Mouse (Mus musculus) spleen, embryonic (tissue): Measurements from ENCODE around the gene Pwp2.
"Not testable (repeated sequence)": the region's sequence is repeated elsewhere in the genome, so short reads cannot be mapped to it uniquely, and the experiment has no call there.

ENCODE experiments used
- CTCF ChIA-PET: fragments of 350-600 bp; sonication (Branson Sonifier 250); formaldehyde crosslinking; loops from one replicate; lab custom pipeline; 2022; lab: Charles Lee

Pwp2 gene

DNA sequence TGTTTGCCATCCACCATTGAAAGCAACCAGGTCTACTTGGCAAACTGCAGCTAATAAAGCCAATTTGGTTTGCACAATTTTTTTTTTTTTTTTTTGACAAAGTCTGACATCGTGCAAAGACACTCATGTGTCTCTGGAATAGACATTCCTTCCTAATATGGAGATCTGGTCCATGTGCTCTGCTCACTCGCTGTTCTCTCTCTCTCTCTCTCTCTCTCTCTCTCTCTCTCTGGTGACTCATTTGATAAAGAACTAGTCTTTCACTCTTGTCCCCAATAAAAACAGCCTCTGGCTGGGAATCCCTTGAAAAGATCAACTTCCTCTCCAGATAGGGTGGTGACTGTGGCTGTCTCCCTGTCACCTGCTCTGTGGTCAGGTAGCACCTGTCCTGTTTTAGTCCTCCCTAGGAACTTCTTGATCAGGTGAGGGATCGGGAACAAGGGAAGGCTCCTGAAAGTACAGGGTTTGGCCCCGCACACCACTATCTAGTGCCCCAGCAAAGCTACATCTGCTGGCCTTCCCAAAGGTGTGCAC is 37.0 kb downstream of the Pwp2 start:
- CTCF ChIA-PET, result interaction anchor here (0.5 to 0.7 kb wide), 3 partner anchors 9 to 91 kb away, joined by 3 to 5 read pairs (median 3); no protein-coding TSS in a partner anchor

DNA sequence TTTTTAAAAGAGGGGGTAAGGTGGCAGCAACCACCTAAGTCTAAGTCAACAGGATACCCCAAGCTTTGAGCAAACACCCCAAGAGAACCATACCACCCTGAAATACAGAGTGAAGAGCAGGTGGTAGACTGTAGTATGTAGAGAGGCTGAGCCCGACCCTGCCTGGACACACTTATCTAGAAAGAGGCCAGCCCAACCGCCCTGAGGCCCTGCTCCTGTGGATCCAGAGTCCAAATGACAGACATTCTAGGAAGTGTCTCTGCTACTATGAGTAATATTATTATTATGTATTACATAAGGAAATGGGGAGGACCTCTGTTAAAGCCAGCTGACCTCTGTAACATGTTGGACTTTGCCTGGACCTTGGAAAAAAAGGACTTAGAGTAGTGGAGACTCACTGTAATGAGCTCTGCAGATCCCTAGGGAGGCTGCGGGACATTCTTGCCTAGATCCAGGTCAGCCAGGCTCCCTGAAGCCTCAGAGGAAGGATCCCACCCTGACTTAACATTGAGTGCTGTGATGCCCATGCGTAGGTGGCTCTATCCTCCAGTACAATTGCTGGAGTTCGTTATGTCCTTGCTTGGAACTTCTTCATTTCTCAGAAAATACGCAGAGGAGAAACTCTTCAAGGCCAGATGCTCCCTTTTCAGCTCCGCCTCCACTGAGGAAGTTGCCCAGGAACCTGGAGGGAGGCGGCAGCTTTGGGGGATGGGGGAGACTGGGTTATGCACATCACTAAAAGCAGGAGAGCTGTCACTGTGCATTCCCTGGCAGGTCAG is 41.0 kb downstream of the Pwp2 start:
- CTCF ChIA-PET, result interaction anchor here (0.6 kb wide), 1 partner anchor 23 kb away, joined by 3 read pairs; no protein-coding TSS in a partner anchor

DNA sequence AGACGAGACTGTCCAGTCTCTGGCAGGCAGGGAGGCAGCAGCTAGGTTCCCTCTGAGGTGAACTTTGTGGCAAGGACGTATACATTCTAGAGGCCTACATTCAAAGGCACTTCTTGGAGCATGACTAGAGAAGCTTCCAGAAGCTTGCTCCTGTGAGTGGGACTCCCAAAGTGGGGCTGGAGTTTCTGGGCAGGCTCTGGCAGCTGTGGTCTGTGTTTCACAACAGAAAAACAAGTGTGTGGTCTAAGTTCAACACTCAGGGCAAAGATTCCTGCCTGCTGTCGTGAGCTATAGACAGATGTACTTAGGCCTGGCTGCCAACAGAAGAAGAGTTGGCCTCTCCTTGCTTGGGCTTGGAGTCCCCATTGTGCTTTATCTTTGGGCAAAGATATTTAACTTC is 44.1 kb downstream of the Pwp2 start:
- CTCF ChIA-PET, result no interaction called here

DNA sequence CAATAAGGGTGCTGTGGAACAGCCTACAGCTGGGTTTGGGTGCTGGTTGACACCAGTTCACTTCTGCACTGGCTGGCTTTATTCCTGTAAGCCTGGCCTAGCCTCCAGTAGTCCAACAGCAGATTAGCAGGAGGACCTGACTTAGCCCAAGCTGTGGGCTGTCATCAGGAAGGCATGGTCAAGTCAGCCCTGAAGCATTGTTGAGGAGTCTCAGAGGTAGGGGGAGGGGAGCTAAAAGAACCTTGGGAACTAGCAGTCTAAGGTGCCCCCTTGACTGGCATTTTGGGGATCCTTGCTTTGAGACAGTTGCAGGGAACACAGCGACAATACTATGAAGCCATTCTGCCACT is 44.7 kb downstream of the Pwp2 start:
- CTCF ChIA-PET, result no interaction called here

DNA sequence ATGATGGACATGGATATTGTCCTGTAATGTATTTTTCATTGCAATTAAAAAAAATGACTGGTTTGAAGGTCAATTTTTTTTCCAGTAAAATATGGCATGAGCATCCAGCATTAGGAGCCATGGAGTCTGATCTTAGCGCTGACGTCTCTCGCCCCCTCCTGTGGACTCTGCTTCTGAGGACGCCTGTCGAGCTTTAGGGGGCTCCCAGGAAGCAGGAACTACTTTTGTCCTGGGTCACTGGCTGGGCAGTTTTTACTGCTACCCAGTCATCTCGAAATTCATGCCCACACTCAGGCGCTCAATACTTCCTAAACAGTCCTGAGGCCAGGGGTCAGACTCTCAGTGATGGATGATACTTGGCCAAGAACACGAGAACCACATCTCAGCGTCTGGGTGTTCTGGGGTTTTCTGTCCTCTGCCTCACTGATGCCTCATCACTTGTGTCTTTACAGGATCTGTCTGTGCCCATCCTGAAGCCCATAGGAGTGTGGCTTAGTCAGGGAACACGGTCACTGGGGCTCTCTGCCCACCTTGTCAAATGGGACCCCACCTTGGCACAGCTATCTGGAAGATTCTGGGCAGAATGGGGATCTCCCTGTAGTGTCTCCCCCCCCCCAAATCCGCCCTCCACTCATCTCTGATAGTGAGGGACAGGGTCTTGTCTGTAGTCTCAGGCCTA is 45.2 kb downstream of the Pwp2 start:
- CTCF ChIA-PET, result interaction anchor here (0.8 kb wide), 1 partner anchor 75 kb away, joined by 15 read pairs; no protein-coding TSS in a partner anchor

DNA sequence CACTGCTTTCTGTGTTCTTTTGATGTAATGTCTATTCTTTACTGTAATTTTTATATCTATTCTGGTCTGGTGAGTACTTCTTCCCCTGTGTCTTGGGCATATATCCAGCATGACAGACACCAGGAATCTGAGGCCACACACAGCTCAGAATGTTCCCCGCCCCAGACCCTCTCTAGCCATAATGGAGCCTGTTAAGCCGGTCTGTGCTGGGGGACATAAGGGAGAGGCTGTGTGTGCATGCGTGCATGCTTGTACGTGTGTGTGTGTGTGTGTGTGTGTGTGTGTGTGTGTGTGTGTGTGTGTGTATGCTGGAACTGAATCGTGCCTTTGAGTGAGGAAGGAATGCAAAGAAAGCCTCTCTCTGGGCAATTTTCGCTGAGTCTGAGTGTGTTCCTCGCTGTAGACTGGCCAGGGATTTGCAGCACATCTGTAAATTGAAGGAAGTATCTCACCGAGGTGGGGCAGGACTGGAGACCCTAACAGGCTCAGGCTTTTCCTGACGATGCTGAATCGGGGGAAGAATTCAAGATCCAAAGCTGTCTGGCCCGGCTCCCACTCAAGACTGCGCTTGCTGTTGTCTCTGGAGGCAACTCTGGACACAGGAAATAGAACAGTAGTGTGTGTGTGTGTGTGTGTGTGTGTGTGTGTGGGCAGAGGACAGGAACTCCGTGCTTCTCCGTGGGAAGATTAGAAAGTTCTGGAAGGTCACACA is 46.0 kb downstream of the Pwp2 start:
- CTCF ChIA-PET, result interaction anchor here (0.8 kb wide), 1 partner anchor 75 kb away, joined by 15 read pairs; no protein-coding TSS in a partner anchor

DNA sequence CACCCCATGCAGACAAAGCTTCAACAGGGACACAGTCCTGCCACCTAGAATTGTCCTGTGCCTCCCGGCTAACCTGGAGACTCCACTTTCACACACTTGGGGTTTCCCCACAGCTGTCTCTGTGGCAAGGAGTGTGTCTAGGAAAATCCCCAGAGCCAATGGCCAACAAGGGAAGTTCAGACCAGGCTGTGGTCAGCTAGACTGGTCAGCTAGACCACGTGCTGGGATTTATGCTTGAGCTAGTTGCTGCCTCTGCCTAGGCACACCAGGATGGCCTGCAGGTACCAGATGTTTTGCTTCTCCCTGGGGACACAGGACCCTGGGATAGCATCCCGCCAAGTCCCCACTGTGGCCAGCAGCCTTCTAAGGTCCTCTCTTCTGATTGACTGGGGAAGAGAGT is 47.8 kb downstream of the Pwp2 start:
- CTCF ChIA-PET, result no interaction called here

DNA sequence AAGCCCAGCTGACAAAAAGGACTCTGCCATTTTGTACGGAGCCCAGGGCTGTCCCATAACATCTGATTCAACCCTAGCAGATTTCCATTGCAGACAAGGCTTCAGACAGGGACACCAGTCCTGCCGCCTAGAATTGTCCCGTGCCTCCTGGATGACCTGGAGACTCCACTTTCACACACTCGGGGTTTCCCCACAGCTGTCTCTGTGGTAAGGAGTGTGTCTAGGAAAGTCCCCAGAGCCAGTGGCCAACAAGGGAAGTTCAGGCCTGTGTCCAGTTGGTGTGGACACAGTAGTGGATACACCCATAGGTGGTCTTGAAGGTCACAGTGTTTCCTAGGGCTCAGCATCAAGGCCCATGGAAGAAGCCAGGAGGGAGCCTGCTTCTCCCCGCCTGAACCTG is 49.0 kb downstream of the Pwp2 start:
- CTCF ChIA-PET, result no interaction called here

DNA sequence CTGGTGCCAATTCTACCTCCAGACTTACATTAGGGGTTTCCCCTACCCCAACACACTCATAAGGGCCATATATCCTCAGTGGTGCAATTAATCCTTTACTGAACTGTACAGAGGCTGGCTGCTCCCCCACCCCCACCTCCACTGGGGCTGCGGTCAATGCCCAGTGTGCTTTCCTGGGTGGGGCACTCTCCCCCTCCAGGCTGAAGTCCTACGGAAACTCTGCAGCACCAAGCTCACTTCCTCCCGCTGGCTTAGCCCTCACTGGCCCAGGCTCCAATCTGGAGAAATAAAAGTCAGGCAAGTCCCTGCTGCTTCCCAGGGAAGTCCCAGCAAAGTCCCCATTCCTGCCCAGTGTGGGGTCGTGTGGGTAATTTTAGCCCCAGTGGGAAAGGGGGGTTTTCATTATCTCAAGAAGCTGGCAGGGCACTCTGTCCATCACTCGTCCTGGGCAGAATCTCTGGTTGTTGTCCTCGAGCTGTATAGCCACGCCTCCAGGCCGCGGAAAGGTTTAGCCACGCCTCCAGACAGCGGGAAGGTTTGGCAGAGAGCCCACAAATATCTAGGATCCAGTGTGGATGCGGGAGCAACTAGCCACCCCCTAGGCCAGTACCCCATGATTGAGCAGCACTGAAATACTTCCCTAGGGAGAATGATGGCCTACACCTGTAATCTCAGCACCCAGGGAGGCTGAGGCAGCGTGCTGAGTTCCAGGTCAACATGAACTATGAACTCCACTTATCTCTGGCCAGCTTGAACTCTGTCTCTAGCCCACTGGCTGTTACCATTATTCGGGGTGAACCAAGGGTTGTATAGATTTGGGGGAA is 49.8 kb downstream of the Pwp2 start:
- CTCF ChIA-PET, result no interaction called here

DNA sequence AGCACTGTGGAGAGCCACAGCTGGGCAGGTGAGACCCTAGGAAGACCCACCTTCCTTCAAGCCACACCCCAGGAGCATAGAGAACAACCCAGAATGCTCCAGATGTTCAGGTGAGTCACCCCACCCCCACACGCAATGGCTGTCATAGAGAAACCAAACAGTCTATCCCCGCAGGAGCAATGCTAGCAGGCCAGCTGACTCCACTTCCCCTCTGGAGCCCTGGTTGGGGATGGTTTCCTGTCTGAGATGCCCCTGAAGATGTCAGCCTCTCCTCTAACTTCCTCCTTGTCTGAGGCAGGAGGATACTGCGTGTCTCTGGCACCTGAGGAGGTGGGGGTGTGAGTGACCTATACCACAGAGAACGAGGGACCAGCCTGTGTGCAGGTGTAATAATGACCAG is 50.5 kb downstream of the Pwp2 start:
- CTCF ChIA-PET, result no interaction called here

DNA sequence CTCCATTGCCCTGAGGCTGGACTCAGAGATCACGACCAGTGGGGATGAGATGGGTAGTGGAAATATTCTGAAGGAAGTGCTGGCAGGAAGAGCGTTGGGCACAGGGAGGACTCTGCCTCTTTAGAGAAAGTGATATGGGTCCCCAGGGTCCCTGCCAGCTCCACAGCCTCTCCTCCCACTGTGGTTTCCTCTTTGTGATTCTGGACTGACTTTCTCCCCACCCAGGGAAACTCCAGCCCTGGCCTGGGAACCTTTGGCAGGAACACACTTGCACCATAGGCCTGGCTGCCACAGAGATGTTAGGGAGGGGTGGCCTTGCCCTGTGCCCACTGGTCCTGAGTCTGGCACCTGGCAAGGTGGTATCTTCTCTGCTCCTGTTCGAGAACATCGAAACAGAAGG is 55.0 kb downstream of the Pwp2 start:
- CTCF ChIA-PET, result interaction anchor here (0.8 kb wide), 1 partner anchor 15 kb away, joined by 7 read pairs; no protein-coding TSS in a partner anchor

DNA sequence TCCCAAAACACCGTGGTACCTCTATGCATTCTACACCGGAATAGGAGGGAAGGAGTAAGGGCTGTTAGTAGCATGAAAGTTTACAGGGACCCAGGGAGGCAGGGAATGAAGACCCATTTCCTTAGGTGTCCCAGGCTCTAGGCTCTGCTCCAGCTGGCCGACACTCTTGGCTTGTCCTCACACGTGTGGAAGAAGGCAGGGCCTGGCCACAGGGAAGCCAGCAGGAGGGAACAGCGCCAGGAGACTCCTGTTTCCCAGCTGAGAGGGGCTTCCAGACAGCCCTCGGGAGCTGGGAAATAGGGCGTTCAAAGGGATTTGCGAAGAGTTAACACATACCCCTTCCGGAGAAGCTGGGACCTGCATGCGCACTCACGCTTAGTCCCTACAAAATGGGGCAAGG is 55.5 kb downstream of the Pwp2 start:
- CTCF ChIA-PET, result interaction anchor here (0.8 kb wide), 1 partner anchor 15 kb away, joined by 7 read pairs; no protein-coding TSS in a partner anchor

DNA sequence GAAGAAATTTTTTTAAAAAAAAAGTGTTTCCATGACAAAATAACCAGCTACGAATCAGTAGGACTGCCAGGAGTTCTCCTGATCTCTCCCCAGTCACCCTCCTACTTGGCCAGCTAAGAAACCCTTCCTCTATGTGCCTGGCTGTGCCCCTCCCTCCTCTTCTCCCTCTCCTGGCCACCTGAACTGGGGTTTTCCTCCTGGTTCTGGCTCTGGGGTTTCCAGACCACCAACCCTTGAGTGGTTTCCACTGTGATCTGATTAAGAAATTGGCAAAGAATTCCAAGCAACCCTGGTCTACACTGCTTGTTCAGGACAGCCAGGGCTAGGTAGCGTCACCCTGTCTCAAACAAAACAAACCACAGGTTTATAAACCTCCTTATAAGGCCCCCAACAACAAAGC is 56.3 kb downstream of the Pwp2 start:
- CTCF ChIA-PET, result no interaction called here

DNA sequence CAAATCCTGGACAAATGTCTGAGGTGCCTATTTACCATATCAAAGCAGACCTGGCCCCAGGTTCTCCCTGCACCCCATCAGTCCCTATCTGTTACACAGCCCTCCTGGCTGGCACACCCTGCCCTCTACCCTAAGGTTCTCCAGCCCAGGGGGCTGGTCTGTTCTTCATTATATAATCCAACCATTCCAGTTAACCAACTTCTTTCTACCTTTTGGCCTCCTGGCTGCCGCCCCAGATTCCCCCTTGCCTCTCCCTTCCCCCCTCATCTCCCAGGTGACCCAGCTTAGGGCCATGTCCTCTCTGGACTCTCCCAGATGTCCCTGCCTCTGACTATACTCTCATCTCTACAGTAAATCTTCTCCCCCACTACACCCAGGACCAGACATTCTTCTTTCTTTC is 57.0 kb downstream of the Pwp2 start:
- CTCF ChIA-PET, result no interaction called here

DNA sequence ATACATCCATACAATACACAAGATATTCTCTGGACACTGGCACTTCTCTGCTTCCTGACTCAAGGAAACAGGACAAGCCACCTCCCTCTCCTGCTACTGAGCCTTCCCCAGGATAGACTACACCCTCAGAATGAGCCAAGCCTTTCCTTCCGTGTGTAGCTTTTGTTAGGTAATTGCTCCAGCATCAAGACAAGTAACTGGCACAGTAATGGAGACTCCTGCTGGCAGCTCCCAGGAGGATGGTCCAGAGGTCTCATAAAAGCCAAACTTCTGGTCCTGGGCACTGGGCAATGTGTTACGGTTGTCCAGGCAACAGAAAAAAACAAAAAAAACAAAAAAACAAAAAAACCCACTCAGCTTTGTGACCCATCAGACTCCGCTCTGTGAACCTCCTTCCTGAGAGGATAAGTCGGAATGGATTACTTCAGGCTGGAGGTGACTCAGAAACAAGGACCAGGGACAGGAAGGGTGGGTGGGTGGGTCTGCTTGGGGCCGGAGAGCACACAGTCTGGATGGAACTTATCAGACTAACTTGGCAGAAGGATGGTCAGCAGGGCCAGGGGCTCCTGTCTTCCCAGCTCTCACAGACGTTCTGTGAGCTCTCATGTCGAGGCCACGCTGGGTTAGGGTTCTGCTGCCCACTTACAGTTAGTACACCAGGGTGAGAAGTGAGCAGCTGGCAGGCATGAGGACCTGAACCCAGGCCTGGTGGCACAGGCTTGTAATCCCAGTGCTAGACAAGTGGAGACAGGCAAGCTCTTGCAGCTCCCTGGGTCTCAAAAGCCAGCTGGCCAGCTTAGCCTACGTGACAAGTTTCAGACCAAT is 57.7 kb downstream of the Pwp2 start:
- CTCF ChIA-PET, result no interaction called here

DNA sequence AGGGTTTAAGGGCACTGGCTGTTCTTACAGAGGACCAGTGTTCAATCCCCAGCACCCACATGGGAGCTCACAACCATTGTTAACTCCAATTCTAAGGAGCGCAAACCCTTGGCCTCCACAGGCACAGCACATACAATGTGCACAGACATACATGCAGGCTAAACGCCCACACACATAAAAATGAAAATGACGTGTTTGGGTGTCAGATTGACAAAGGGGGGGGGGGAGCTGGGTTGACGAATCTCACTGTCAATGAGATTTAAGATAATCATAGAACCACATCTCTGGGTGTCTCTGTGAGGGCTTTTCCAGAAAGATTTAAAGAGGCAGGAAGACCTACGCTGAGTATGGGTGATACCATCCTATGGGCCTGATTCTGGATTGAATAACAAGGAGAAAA is 58.6 kb downstream of the Pwp2 start:
- CTCF ChIA-PET, result interaction anchor here (0.6 kb wide), 1 partner anchor 42 kb away, joined by 3 read pairs; no protein-coding TSS in a partner anchor

DNA sequence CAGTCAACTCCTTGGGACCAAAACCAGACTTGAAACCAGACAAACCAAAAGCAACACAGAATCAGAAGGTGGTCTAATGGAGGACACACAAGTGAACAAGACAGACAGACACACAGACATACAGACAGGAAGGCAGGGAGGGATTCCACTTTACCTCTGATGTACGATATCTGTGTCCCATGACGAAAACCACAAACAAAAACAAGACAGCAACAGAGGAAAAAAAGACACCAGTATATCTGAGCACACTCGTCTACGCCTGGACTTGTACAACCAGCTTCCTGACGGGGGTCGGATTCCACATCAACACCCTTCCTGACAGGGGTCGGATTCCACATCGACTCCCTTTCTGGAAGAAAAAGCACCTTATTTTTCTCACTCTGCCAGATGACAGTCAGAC is 59.9 kb downstream of the Pwp2 start:
- CTCF ChIA-PET, result not testable (repeated sequence)

DNA sequence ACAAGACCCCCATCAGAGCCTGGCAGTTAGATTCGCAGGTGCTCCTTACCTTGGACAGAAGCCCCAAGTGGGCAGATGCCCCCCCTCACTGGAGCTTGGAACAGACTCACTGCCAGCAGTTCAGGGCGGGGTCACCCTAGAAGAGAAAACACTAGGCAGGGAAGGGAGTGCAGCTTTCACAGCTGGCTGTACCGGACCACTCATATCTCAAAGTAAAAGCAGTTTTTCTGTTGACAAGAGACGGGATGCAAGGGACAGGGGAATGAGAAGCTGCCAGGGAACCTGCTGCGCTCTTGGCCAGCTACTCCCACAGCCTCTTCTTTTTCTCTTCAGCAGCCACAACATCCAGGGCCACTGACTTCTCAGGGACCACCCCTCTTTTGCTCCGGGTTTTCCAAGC is 60.8 kb downstream of the Pwp2 start:
- CTCF ChIA-PET, result not testable (repeated sequence)
